Mouse (Mus musculus): ENCODE data around the gene Gm49510. TPM values are rescaled to one million over a fixed set of nuclear protein-coding genes. Genes with fewer than 3 reads are reported as not detected.

Gm49510 gene
- total RNA-seq (2017), result 1.0 and 2.3 TPM in 2 replicates

- ATAC-seq (ENCODE audit: extremely low read depth, insufficient number of reproducible peaks, low FRiP score, poor library complexity, severe bottlenecking), result no peak
These were observed at the start of gene Gm49510 for GRCm38 (mm10) chr15:78899409-78899739. TSS of gene Gm49510 (plus strand) at chr15:78899667.

GRCm38 (mm10) chr15:78850059-78850824, 49.2 kb upstream of the Gm49510 start:
- no peak for ATAC-seq (ENCODE audit: extremely low read depth, insufficient number of reproducible peaks, low FRiP score, poor library complexity, severe bottlenecking)

- ATAC-seq (ENCODE audit: extremely low read depth, insufficient number of reproducible peaks, low FRiP score, poor library complexity, severe bottlenecking), result no peak
These were observed 48.5 kb upstream of the Gm49510 start for GRCm38 (mm10) chr15:78850944-78851343.

- ATAC-seq (ENCODE audit: extremely low read depth, insufficient number of reproducible peaks, low FRiP score, poor library complexity, severe bottlenecking), result peak; percentile 83
These were observed 47.8 kb upstream of the Gm49510 start for GRCm38 (mm10) chr15:78851505-78852153.

- no peak for ATAC-seq (ENCODE audit: extremely low read depth, insufficient number of reproducible peaks, low FRiP score, poor library complexity, severe bottlenecking)
These were observed 44.0 kb upstream of the Gm49510 start, which contains the start of gene Lgals2 for GRCm38 (mm10) chr15:78855303-78855965. TSS of gene Lgals2 (minus strand) at chr15:78855529.

- ATAC-seq (ENCODE audit: extremely low read depth, insufficient number of reproducible peaks, low FRiP score, poor library complexity, severe bottlenecking), result no peak
These were observed 42.5 kb upstream of the Gm49510 start for GRCm38 (mm10) chr15:78857009-78857408.

GRCm38 (mm10) chr15:78859311-78859710, 40.2 kb upstream of the Gm49510 start:
- no peak for ATAC-seq (ENCODE audit: extremely low read depth, insufficient number of reproducible peaks, low FRiP score, poor library complexity, severe bottlenecking)

GRCm38 (mm10) chr15:78859714-78860113, 39.8 kb upstream of the Gm49510 start:
- no peak for ATAC-seq (ENCODE audit: extremely low read depth, insufficient number of reproducible peaks, low FRiP score, poor library complexity, severe bottlenecking)

- ATAC-seq (ENCODE audit: extremely low read depth, insufficient number of reproducible peaks, low FRiP score, poor library complexity, severe bottlenecking), result no peak
These were observed 37.2 kb upstream of the Gm49510 start for GRCm38 (mm10) chr15:78862280-78862679.

GRCm38 (mm10) chr15:78863154-78863553, 36.3 kb upstream of the Gm49510 start:
- ATAC-seq (ENCODE audit: extremely low read depth, insufficient number of reproducible peaks, low FRiP score, poor library complexity, severe bottlenecking), result no peak

- no peak for ATAC-seq (ENCODE audit: extremely low read depth, insufficient number of reproducible peaks, low FRiP score, poor library complexity, severe bottlenecking)
These were observed 35.6 kb upstream of the Gm49510 start for GRCm38 (mm10) chr15:78863852-78864253.

GRCm38 (mm10) chr15:78868398-78868797, 31.1 kb upstream of the Gm49510 start:
- ATAC-seq (ENCODE audit: extremely low read depth, insufficient number of reproducible peaks, low FRiP score, poor library complexity, severe bottlenecking), result no peak

GRCm38 (mm10) chr15:78868826-78869233, 30.6 kb upstream of the Gm49510 start:
- ATAC-seq (ENCODE audit: extremely low read depth, insufficient number of reproducible peaks, low FRiP score, poor library complexity, severe bottlenecking), result no peak

- ATAC-seq (ENCODE audit: extremely low read depth, insufficient number of reproducible peaks, low FRiP score, poor library complexity, severe bottlenecking), result peak; percentile 57; the same call in 1 of the 2 replicates
These were observed 29.7 kb upstream of the Gm49510 start for GRCm38 (mm10) chr15:78869775-78870174.

- no peak for ATAC-seq (ENCODE audit: extremely low read depth, insufficient number of reproducible peaks, low FRiP score, poor library complexity, severe bottlenecking)
These were observed 27.4 kb upstream of the Gm49510 start for GRCm38 (mm10) chr15:78872021-78872608.

- no peak for ATAC-seq (ENCODE audit: extremely low read depth, insufficient number of reproducible peaks, low FRiP score, poor library complexity, severe bottlenecking)
These were observed 25.5 kb upstream of the Gm49510 start for GRCm38 (mm10) chr15:78873803-78874435.

GRCm38 (mm10) chr15:78874989-78875388, 24.5 kb upstream of the Gm49510 start:
- no peak for ATAC-seq (ENCODE audit: extremely low read depth, insufficient number of reproducible peaks, low FRiP score, poor library complexity, severe bottlenecking)

- no peak for ATAC-seq (ENCODE audit: extremely low read depth, insufficient number of reproducible peaks, low FRiP score, poor library complexity, severe bottlenecking)
These were observed 23.9 kb upstream of the Gm49510 start for GRCm38 (mm10) chr15:78875537-78875936.

- peak; percentile 27; the same call in 1 of the 2 replicates for ATAC-seq (ENCODE audit: extremely low read depth, insufficient number of reproducible peaks, low FRiP score, poor library complexity, severe bottlenecking)
These were observed 23.2 kb upstream of the Gm49510 start for GRCm38 (mm10) chr15:78876258-78876696.
